Mouse (Mus musculus): ENCODE results near the gene Alg9.

- no peak for TF ChIP-seq MAX (IDR thresholded peaks at IDR 0.05)
- TF ChIP-seq CTCF (IDR thresholded peaks at IDR 0.05; ENCODE audit: control insufficient read depth, insufficient read depth, insufficient read length) = no peak
- TF ChIP-seq USF1 (IDR thresholded peaks at IDR 0.05; ENCODE audit: low read depth) = no peak
These were observed 48.8 kb upstream of the Alg9 start for GRCm38 (mm10) chr9:50725921-50726590.

Measured in C2C12 (cell line).